Mouse (Mus musculus): ENCODE results near the gene Nlk.

GRCm38 (mm10) chr11:78571441-78571840 is 125.7 kb downstream of the Nlk start:
- TF ChIP-seq CTCF (IDR thresholded peaks at IDR 0.05; ENCODE audit: control insufficient read depth, insufficient read depth, low read length) (no peak), POLR2A (IDR thresholded peaks at IDR 0.05; ENCODE audit: borderline replicate concordance, control insufficient read depth, low read depth, low read length) (no peak)

Measured in bone marrow, adult 2 months (tissue).